Mouse (Mus musculus) monocyte, adult 5-6 weeks (primary cell): ENCODE data around the gene Hist2h2bb. TPM values are rescaled to one million over a fixed set of nuclear protein-coding genes. Genes with fewer than 3 reads are reported as not detected.
"Not testable (repeated sequence)": the region's sequence is repeated elsewhere in the genome, so short reads cannot be mapped to it uniquely, and the experiment has no call there.

ENCODE experiments used
- ATAC-seq: fragments of 153-309, 156-312 bp; replicated peaks from 2 replicates; pipeline ENCODE4 v1.8.0; 2017; ENCODE audit warnings: mild to moderate bottlenecking; ENCODE audit not compliant: low TSS enrichment, insufficient number of reproducible peaks, severe bottlenecking, poor library complexity, low FRiP score
- total RNA-seq: library from RNA; stranded (forward); fragments of 200-1000, 200-491, 200-594 nt; gene quantifications from 3 replicates; pipeline ENCODE4 v1.2.3, GENCODE M21; 2017

Hist2h2bb gene
- 249 to 540 TPM (median 349 TPM) in 3 replicates for total RNA-seq

DNA sequence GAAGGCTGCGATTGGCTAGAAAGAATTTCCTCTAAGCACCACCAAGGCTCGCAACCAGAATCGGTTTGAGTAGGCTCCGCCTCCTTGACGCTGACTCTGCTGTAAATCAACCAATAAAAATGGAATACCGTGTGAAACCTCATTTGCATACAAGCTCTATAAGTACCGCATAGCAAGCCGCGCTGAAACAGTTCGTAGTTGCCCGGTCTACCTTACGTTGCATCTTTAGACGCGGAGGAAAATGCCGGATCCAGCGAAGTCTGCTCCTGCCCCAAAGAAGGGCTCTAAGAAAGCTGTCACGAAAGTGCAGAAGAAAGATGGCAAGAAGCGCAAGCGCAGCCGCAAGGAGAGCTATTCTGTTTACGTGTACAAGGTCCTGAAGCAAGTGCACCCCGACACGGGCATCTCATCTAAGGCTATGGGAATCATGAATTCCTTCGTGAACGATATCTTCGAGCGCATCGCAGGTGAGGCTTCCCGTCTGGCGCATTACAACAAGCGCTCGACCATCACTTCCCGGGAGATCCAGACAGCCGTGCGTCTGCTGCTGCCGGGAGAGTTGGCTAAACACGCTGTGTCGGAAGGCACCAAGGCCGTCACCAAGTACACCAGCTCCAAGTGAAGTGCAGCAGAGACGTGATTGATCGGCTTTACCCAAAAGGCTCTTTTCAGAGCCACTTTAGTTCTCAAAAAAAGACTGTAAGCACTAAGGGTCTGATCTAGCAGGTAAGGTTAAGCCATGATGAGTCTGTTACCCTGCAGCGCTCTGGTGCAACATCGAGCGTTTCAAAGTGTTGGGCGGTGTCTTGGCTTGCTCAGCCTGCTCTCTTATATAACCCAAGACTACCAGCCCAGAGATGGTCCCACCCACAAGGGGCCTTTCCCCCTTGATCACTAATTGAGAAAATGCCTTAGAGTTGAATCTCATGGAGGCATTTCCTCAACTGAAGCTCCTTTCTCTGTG, at the start of gene Hist2h2bb:
Gene Hist2h2bb (plus strand): TSS at position 242 of the 964 bp plus-strand sequence.
- peak; percentile 93 for ATAC-seq

DNA sequence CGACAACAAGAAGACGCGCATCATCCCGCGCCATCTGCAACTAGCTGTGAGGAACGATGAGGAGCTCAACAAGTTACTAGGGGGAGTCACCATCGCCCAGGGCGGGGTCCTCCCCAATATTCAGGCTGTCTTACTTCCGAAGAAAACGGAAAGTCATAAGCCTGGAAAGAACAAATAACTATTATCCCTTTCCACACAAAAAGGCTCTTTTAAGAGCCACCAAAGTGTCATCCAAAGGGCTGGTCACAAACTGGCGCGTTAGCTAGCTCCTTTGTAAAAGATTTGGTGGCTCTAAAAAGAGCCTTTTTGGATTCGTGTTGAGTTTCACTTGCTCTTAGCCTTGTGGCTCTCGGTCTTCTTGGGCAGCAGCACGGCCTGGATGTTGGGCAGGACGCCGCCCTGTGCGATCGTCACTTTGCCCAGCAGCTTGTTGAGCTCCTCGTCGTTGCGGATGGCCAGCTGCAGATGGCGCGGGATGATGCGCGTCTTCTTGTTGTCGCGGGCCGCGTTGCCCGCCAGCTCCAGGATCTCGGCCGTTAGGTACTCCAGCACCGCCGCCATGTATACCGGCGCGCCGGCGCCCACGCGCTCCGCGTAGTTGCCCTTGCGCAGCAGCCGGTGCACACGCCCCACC, 49.3 kb upstream of the Hist2h2bb start:
- not testable (repeated sequence) for ATAC-seq

DNA sequence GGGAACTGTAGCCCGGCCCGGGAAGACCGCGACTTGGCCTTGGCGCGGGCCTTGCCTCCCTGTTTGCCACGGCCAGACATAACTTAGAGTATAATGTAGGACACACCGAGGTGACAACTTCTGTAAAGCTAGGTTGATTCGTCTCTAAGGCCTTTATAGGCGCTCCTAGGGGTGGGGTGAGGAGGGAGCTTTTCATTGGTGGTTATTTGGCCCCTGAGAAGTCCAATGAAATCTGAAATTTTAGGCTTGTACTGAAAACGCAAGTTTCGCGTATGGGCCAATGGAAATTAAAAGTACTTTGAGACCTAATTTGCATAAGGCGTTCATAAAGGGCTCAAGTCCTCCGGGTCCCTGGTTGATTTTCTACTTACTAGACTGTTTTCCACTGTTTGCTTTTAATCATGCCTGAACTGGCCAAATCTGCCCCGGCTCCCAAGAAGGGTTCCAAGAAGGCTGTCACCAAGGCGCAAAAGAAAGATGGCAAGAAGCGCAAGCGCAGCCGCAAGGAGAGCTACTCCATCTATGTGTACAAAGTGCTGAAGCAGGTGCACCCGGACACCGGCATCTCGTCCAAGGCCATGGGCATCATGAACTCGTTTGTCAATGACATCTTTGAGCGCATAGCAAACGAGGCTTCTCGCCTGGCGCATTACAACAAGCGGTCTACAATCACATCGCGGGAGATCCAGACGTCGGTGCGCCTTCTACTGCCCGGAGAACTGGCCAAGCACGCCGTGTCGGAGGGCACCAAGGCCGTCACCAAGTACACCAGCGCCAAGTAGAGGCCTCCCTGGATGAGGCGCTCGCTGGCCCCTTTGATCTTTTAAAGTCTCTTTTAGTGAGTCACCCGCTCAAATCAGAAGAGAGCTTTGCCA, 48.5 kb upstream of the Hist2h2bb start, which contains the start of the genes Hist2h2ac and Hist2h2be:
Gene Hist2h2ac (minus strand): TSS at position 116 of the 875 bp plus-strand sequence.
Gene Hist2h2be (plus strand): TSS at position 355 of the 875 bp plus-strand sequence.
- ATAC-seq: peak; percentile 82

DNA sequence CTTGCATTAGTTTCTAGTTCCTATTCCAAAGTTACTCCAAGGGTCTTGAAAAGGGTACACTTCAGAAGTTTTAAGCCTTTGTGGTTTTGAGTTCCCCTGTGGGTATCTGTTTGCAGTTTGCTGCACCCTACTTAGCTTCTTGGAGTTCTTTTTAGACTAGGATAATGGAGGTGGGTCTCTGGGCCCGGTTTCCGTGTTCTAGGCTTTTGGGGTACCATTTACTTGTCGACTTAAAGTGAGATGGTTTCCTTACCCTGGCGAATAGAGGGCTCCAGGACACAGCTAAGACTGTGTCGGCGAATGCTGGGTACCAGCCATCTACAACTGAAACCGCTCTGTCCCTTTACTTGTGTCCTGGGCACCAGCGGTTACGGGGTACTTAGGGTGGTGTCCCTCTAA, 47.9 kb upstream of the Hist2h2bb start:
- no peak for ATAC-seq

GRCm38 (mm10) chr3:96222774-96223173, 46.8 kb upstream of the Hist2h2bb start:
- ATAC-seq: no peak

GRCm38 (mm10) chr3:96225421-96225820, 44.1 kb upstream of the Hist2h2bb start:
- ATAC-seq: no peak

- peak; percentile 62 for ATAC-seq
These were observed 42.6 kb upstream of the Hist2h2bb start for GRCm38 (mm10) chr3:96226695-96227648.

DNA sequence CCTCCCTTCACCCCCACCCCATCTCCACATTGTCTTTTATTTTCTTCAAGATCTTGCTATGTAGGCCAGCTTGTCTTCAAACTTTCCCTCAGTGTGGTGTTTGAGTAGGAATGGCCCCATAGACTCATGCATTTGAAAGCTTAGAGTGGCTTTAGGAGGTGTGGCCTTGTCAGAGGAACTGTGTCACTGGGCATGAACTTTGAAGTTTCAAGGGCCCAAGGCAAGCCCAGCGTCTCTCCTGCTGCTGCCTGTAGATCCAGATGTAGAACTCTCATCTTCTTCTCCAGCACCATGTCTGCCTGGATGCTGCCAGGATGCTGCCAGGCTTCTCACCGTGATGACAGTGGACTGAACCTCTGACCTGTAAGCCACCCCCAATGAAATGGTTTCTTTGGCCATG, 40.7 kb upstream of the Hist2h2bb start:
- ATAC-seq: 0 out of 2 replicates have a peak, but pooled peaks have one; percentile 14

DNA sequence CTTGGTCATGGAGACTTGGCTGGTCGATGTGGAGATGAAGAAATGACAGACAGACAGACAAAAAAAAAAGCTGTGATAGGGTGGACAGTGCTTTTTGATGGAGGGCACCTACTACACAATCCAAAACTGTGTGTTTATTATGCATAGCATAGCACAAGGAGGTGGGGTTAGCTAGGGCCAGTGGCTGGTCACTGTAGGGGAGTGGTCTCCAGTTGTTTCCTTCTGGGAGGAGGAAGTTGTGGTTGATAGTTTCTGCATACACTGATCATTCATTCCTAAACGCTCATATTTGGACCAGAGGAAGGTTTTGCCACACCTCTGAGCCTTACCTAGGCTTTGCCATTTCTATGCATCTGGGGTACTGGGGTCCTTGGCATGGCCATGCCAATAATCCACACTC, 39.1 kb upstream of the Hist2h2bb start:
- ATAC-seq: peak; percentile 57; the same call in 1 of the 2 replicates

DNA sequence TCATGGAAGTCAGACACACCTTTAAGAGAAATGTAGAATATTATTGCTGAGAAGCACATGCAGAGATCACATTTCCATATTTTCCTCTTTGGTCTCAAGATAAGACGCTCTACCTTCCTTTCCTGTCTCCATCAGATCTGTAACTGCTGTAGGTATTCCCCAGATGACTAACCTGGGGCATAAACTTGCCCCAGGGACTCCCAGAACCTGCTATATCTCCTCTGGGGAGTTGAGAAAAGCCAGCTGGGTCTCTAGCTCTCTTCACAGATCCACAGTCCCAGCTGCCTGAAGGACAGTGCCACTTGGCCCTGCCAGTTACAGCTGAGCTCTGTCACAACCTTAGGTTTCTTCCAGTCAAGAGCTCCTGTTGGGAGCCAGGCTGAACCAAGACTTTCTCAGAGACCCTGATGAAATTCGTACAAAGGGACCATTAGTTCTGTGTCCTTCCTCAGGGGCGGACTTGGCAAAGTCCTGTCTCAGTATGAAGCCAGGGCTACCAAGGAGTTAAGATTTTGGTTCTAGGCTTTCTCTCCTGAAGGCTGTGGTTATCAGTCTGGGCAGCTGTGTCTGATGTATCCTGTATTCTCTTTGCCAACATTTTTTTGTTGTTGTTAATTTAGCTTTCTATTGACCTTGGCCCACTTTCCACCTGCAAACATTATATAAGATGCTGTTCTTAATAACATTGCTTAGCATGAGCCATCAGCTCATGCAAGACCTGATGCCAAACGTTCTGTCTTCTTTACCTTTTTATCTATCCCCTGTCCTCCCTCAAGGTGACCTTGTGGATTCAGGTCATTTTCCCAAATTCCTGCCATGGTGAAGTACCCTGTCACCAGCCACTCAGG, 38.4 kb upstream of the Hist2h2bb start:
- no peak for ATAC-seq

- no peak for ATAC-seq
These were observed 37.8 kb upstream of the Hist2h2bb start for GRCm38 (mm10) chr3:96231758-96232120.

- ATAC-seq: no peak
These were observed 34.6 kb upstream of the Hist2h2bb start for GRCm38 (mm10) chr3:96234914-96235313.

- no peak for ATAC-seq
These were observed 33.7 kb upstream of the Hist2h2bb start for GRCm38 (mm10) chr3:96235836-96236235.

DNA sequence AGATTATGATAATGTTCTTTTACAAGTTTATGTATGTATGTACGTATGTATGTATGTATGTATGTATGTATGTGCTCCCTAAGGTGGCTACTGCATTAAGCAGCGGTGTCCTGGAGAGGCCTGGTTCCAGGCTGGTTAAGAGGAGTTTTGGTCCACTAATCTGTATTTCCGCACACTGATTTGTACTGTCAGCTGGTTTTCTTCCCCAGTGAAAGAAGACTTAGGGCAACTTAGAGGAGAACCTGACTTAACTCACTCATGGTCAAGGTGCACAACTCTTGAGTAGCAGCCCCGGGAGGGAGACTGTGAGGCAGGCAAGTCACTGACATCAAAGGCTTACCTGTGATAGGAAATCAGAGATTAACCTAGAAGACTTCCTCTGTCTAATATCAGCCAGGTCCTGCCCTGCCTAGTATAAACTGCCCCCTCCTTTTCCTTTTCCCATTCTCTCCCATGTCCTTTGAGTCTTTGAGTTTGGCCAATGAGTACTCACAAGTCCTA, 32.7 kb upstream of the Hist2h2bb start:
- no peak for ATAC-seq

GRCm38 (mm10) chr3:96237335-96237903, 32.1 kb upstream of the Hist2h2bb start:
- no peak for ATAC-seq

- ATAC-seq: no peak
These were observed 31.5 kb upstream of the Hist2h2bb start for GRCm38 (mm10) chr3:96237904-96238511.
